Mouse (Mus musculus) kidney, adult 2 months (tissue): ENCODE measurements around the gene Gemin7.

Experiments used
- CTCF ChIP-seq: fragments of 200-500 bp; conservative IDR thresholded peaks from 2 replicates; pipeline ENCODE4 v1.5.1; 2011; ENCODE audit warnings: low read depth, mild to moderate bottlenecking, control low read depth, low read length, moderate library complexity, mixed read lengths; ENCODE audit not compliant: insufficient read depth, insufficient read length
- POLR2A ChIP-seq: fragments of 200-500 bp; IDR thresholded peaks from one replicate; pipeline ENCODE4 v1.6.1; 2011; ENCODE audit warnings: low read depth, low read length, control low read depth

DNA sequence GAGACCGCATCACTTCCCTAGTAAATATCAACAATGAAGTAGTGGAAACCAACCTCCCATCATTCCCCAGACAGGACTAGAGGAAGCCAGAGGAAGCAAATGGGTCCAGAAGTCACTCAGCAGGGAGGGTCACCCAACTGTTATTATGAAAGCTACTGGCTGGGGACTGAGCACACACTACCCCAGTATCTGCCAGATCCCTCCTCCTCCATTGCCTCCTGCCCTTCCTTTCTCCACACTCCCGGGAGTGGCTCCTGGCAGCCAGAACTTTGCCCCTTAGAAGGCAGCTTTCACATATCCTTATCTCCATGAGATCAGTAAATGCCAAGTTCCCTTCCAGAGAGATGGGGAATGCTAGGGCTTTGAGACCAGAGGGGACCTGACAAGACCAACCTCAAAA is 46.0 kb upstream of the Gemin7 start:
- TF ChIP-seq CTCF (no peak), POLR2A (no peak)
